Mouse (Mus musculus) midbrain, embryonic 11.5 days (tissue): ENCODE data around the gene B4galt1. TPM values are rescaled to one million over a fixed set of nuclear protein-coding genes. Genes with fewer than 3 reads are reported as not detected.

Experiments used
- ATAC-seq: fragments of 200-750 bp; cut with Nextera tagmentation; 2 replicates; pipeline ENCODE4 v1.8.0; 2017; ENCODE audit warnings: moderate TSS enrichment, moderate library complexity; ENCODE audit not compliant: low FRiP score
- DNase-seq: peaks from one replicate; pipeline ENCODE4 v3.0.0; 2015; ENCODE audit warnings: low spot score; ENCODE audit errors: missing footprints
- H3K27ac ChIP-seq: fragments of 300-500 bp; sonication (generic); 2 replicates; pipeline ENCODE4 v1.5.1; 2014; ENCODE audit warnings: low read depth, low read length
- H3K27me3 ChIP-seq: fragments of 300-500 bp; sonication (generic); 2 replicates; pipeline ENCODE4 v1.6.1; 2014; ENCODE audit warnings: mild to moderate bottlenecking, low read length, moderate library complexity, mixed read lengths; ENCODE audit not compliant: control insufficient read depth, insufficient read depth
- H3K36me3 ChIP-seq: fragments of 300-500 bp; sonication (generic); 2 replicates; pipeline ENCODE4 v1.6.1; 2014; ENCODE audit warnings: mild to moderate bottlenecking, low read length, moderate library complexity, mixed read lengths; ENCODE audit not compliant: control insufficient read depth, insufficient read depth
- H3K4me1 ChIP-seq: fragments of 300-500 bp; sonication (generic); 2 replicates; pipeline ENCODE4 v1.6.1; 2014; ENCODE audit warnings: low read length; ENCODE audit not compliant: control insufficient read depth, insufficient read depth
- H3K4me2 ChIP-seq: fragments of 300-500 bp; sonication (generic); 2 replicates; pipeline ENCODE4 v1.6.1; 2014; ENCODE audit warnings: mild to moderate bottlenecking, moderate library complexity
- H3K4me3 ChIP-seq: fragments of 300-500 bp; sonication (generic); 2 replicates; pipeline ENCODE4 v1.5.1; 2014; ENCODE audit warnings: low read depth, low read length
- H3K9ac ChIP-seq: fragments of 300-500 bp; sonication (generic); 2 replicates; pipeline ENCODE4 v1.6.1; 2014; ENCODE audit warnings: low read length
- H3K9me3 ChIP-seq: fragments of 300-500 bp; sonication (generic); 2 replicates; pipeline ENCODE4 v1.6.1; 2016; ENCODE audit warnings: low read length; ENCODE audit not compliant: control insufficient read depth
- WGBS: fragments of 180-500 bp; shearing (Covaris S2); extraction: QIAGEN DNeasy Blood & Tissue Kit; methylation state at CpG from one replicate; pipeline ENCODE4 v1.1.7; 2014; 5-methylcytosine and 5-hydroxymethylcytosine counted together
- polyA plus RNA-seq: library from polyadenylated mRNA; unstranded; fragments of >200 nt; fragmentation: Nextera tagmentation; extraction: Ambion mirVana; gene quantifications from 2 replicates; pipeline ENCODE4 v1.2.1, GENCODE M21; 2014

Gene B4galt1
- polyA plus RNA-seq, 1 experiment from 2014 or later, result 13.8 TPM

GRCm38 (mm10) chr4:40820024-40820423, 33.8 kb downstream of the B4galt1 start:
- ATAC-seq (no peak), DNase-seq (no peak)
- Histone ChIP-seq H3K36me3 (no peaks in the 10 kb centered on the region), H3K4me3 (no peak overlapping the region), H3K27me3 (no peaks in the 10 kb centered on the region), H3K4me2 (no peak overlapping the region), H3K4me1 (peaks cover 18% of the 10 kb centered on the region), H3K27ac (no peak overlapping the region), H3K9me3 (no peaks in the 10 kb centered on the region), H3K9ac (no peak overlapping the region)
- WGBS, result 85% methylated on average over 4 of the region's 4 CpGs

GRCm38 (mm10) chr4:40819151-40819550, 34.7 kb downstream of the B4galt1 start:
- DNase-seq, result no peak
- H3K27me3 ChIP-seq, result no peaks in the 10 kb centered on the region
- no peak for ATAC-seq
- H3K4me2 ChIP-seq, result no peak overlapping the region
- H3K9me3 ChIP-seq, result no peaks in the 10 kb centered on the region
- H3K9ac ChIP-seq, result no peak overlapping the region
- H3K4me1 ChIP-seq, result peaks cover 20% of the 10 kb centered on the region
- H3K27ac ChIP-seq, result no peak overlapping the region
- no peaks in the 10 kb centered on the region for H3K36me3 ChIP-seq
- WGBS, result 91% methylated on average over 6 of the region's 6 CpGs
- H3K4me3 ChIP-seq, result no peak overlapping the region

GRCm38 (mm10) chr4:40818421-40818820, 35.4 kb downstream of the B4galt1 start:
- Histone ChIP-seq H3K27me3 (no peaks in the 10 kb centered on the region), H3K4me1 (peaks cover 20% of the 10 kb centered on the region), H3K4me2 (no peak overlapping the region), H3K4me3 (no peak overlapping the region), H3K27ac (no peak overlapping the region), H3K36me3 (no peaks in the 10 kb centered on the region), H3K9ac (no peak overlapping the region), H3K9me3 (no peaks in the 10 kb centered on the region)
- ATAC-seq (no peak), DNase-seq (no peak)
- 93% methylated on average over 6 of the region's 6 CpGs for WGBS

- Histone ChIP-seq H3K27ac (no peak overlapping the region), H3K9me3 (no peaks in the 10 kb centered on the region), H3K9ac (no peak overlapping the region), H3K4me1 (peaks cover 20% of the 10 kb centered on the region), H3K27me3 (no peaks in the 10 kb centered on the region), H3K36me3 (no peaks in the 10 kb centered on the region), H3K4me2 (no peak overlapping the region), H3K4me3 (no peak overlapping the region)
- WGBS, result 90% methylated on average over 12 of the region's 12 CpGs
- no peak for DNase-seq
- no peak for ATAC-seq
These were observed 35.9 kb downstream of the B4galt1 start for GRCm38 (mm10) chr4:40817936-40818335.

GRCm38 (mm10) chr4:40815775-40816372, 37.9 kb downstream of the B4galt1 start:
- Histone ChIP-seq H3K27ac (0 out of 2 replicates have a peak overlapping the region, but pooled peaks have one; percentile 3), H3K4me3 (no peak overlapping the region), H3K9me3 (no peaks in the 10 kb centered on the region), H3K27me3 (no peaks in the 10 kb centered on the region), H3K36me3 (no peaks in the 10 kb centered on the region), H3K9ac (no peak overlapping the region), H3K4me2 (0 out of 2 replicates have a peak overlapping the region, but pooled peaks have one; percentile 4), H3K4me1 (peaks cover 20% of the 10 kb centered on the region)
- WGBS, result 10% methylated on average over 12 of the region's 12 CpGs
- ATAC-seq (peak; percentile 73), DNase-seq (peak; percentile 90)

GRCm38 (mm10) chr4:40815120-40815519, 38.7 kb downstream of the B4galt1 start:
- no peak overlapping the region for H3K9ac ChIP-seq
- 90% methylated on average over 3 of the region's 3 CpGs for WGBS
- H3K27me3 ChIP-seq, result no peaks in the 10 kb centered on the region
- H3K4me3 ChIP-seq, result no peak overlapping the region
- no peaks in the 10 kb centered on the region for H3K9me3 ChIP-seq
- DNase-seq (no peak), ATAC-seq (no peak)
- H3K4me1 ChIP-seq, result peaks cover 20% of the 10 kb centered on the region
- H3K36me3 ChIP-seq, result no peaks in the 10 kb centered on the region
- H3K4me2 ChIP-seq, result no peak overlapping the region
- no peak overlapping the region for H3K27ac ChIP-seq

- H3K9ac ChIP-seq, result no peak overlapping the region
- no peaks in the 10 kb centered on the region for H3K36me3 ChIP-seq
- no peak for ATAC-seq
- no peaks in the 10 kb centered on the region for H3K9me3 ChIP-seq
- no peaks in the 10 kb centered on the region for H3K27me3 ChIP-seq
- no peak overlapping the region for H3K4me2 ChIP-seq
- H3K4me3 ChIP-seq, result no peak overlapping the region
- no peak for DNase-seq
- 93% methylated on average over 6 of the region's 6 CpGs for WGBS
- H3K4me1 ChIP-seq, result peaks cover 20% of the 10 kb centered on the region
- no peak overlapping the region for H3K27ac ChIP-seq
These were observed 39.4 kb downstream of the B4galt1 start for GRCm38 (mm10) chr4:40814359-40814758.

GRCm38 (mm10) chr4:40812891-40813290, 40.9 kb downstream of the B4galt1 start:
- Histone ChIP-seq H3K27ac (no peak overlapping the region), H3K9ac (no peak overlapping the region), H3K36me3 (no peaks in the 10 kb centered on the region), H3K4me2 (no peak overlapping the region), H3K27me3 (no peaks in the 10 kb centered on the region), H3K4me3 (no peak overlapping the region), H3K4me1 (peaks cover 20% of the 10 kb centered on the region), H3K9me3 (no peaks in the 10 kb centered on the region)
- WGBS, result 95% methylated on average over 1 of the region's 1 CpGs
- no peak for ATAC-seq
- DNase-seq, result no peak

- Histone ChIP-seq H3K9me3 (no peaks in the 10 kb centered on the region), H3K27ac (no peak overlapping the region), H3K4me2 (no peak overlapping the region), H3K9ac (no peak overlapping the region), H3K4me1 (peaks cover 7% of the 10 kb centered on the region), H3K36me3 (no peaks in the 10 kb centered on the region), H3K4me3 (no peak overlapping the region), H3K27me3 (no peaks in the 10 kb centered on the region)
- DNase-seq, result no peak
- 94% methylated on average over 5 of the region's 5 CpGs for WGBS
- ATAC-seq, result no peak
These were observed 43.3 kb downstream of the B4galt1 start for GRCm38 (mm10) chr4:40810481-40810880.
